Mouse (Mus musculus) brain, embryonic 14.5 days (tissue): ENCODE data around the gene Vmn1r40.

ENCODE experiments used
- CTCF ChIP-seq: fragments of 200-500 bp; IDR thresholded peaks from 2 replicates; pipeline ENCODE4 v1.5.1; 2012; ENCODE audit warnings: inconsistent platforms, mild to moderate bottlenecking, moderate library complexity, borderline replicate concordance; ENCODE audit not compliant: insufficient read depth, insufficient read length; ENCODE audit errors: extremely low read depth
- POLR2A ChIP-seq: fragments of 200-500 bp; IDR thresholded peaks from 2 replicates; pipeline ENCODE4 v1.6.1; 2012; ENCODE audit warnings: mild to moderate bottlenecking, inconsistent platforms, borderline replicate concordance; ENCODE audit not compliant: poor library complexity, insufficient read depth, insufficient read length, severe bottlenecking; ENCODE audit errors: extremely low read depth

DNA sequence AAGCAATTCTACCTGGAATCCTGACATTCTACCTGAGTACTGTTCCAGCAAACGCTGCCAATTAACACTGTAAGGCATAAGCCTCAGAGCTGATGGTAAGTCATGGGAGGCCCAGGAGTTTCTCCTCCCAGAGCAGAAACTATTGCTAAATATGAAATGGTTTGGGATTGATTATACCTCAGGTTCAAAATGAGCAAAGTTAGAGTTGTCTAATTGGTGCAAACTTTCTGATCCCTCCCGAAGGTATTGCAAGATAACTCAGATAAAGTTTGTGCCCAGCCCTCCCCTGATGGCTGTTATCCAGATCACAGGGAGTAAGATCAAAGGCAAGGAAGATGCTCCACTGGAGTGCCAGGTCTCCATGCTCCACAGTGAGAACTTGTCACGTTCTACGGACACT, at the start of gene Vmn1r40:
- TF ChIP-seq POLR2A (no peak), CTCF (no peak)
